Mouse (Mus musculus) heart, postnatal 0 days (tissue): ENCODE results near the gene Foxn3. TPM values are rescaled to one million over a fixed set of nuclear protein-coding genes. Genes with fewer than 3 reads are reported as not detected.

Experiments
- ATAC-seq: fragments of 200-750 bp; cut with Nextera tagmentation; 2 replicates; pipeline ENCODE4 v1.8.0; 2017; ENCODE audit warnings: low read depth, moderate number of reproducible peaks, moderate library complexity; ENCODE audit not compliant: insufficient read depth
- DNase-seq: peaks from one replicate; pipeline ENCODE4 v3.0.0-alpha.2; 2016; ENCODE audit warnings: low spot score
- H3K27ac ChIP-seq: fragments of 300-500 bp; sonication (generic); 2 replicates; pipeline ENCODE4 v1.5.1; 2014; ENCODE audit warnings: low read depth, mild to moderate bottlenecking
- H3K27me3 ChIP-seq: fragments of 300-500 bp; sonication (generic); 2 replicates; pipeline ENCODE4 v1.6.1; 2014; ENCODE audit warnings: low read length, mixed read lengths; ENCODE audit not compliant: control insufficient read depth, insufficient read depth
- H3K36me3 ChIP-seq: fragments of 300-500 bp; sonication (generic); replicated peaks from 2 replicates; pipeline ENCODE4 v1.6.1; 2014; ENCODE audit warnings: low read length, mixed read lengths; ENCODE audit not compliant: control insufficient read depth, insufficient read depth
- H3K4me1 ChIP-seq: fragments of 300-500 bp; sonication (generic); 2 replicates; pipeline ENCODE4 v1.6.1; 2014; ENCODE audit warnings: antibody characterized with exemption; ENCODE audit not compliant: control insufficient read depth, insufficient read depth
- H3K4me2 ChIP-seq: fragments of 300-500 bp; sonication (generic); 2 replicates; pipeline ENCODE4 v1.6.1; 2014; ENCODE audit warnings: low read depth, mild to moderate bottlenecking, low read length, moderate library complexity
- H3K4me3 ChIP-seq: fragments of 300-500 bp; sonication (generic); 2 replicates; pipeline ENCODE4 v1.5.1; 2014; ENCODE audit warnings: low read depth, low read length
- H3K9ac ChIP-seq: fragments of 300-500 bp; sonication (generic); replicated peaks from 2 replicates; pipeline ENCODE4 v1.6.1; 2014; ENCODE audit warnings: low read depth, low read length, mixed read lengths
- H3K9me3 ChIP-seq: fragments of 300-500 bp; sonication (generic); replicated peaks from 2 replicates; pipeline ENCODE4 v1.6.1; 2016; ENCODE audit warnings: low read length; ENCODE audit not compliant: control insufficient read depth
- CTCF ChIP-seq: IDR thresholded peaks from 2 replicates; pipeline ENCODE4 v1.5.1; 2016; ENCODE audit warnings: antibody characterized with exemption, control low read depth, low read depth
- EP300 ChIP-seq: IDR thresholded peaks from 2 replicates; pipeline ENCODE4 v1.6.1; 2016; ENCODE audit warnings: antibody characterized with exemption, low read depth
- WGBS: fragments of 180-500 bp; shearing (Covaris S2); extraction: QIAGEN DNeasy Blood & Tissue Kit; methylation state at CpG from one replicate; pipeline ENCODE4 v1.1.7; 2014; 5-methylcytosine and 5-hydroxymethylcytosine counted together
- polyA plus RNA-seq: library from polyadenylated mRNA; unstranded; fragments of >200 nt; fragmentation: Nextera tagmentation; extraction: Ambion mirVana; gene quantifications from 2 replicates; pipeline ENCODE4 v1.2.1, GENCODE M21; 2015
- total RNA-seq: library from RNA; depleted of rRNA; stranded (reverse); fragments of >200 nt; gene quantifications from 2 replicates; pipeline ENCODE4 v1.2.3, GENCODE M21; 2014; ENCODE audit warnings: low replicate concordance

The Foxn3 gene
- total and polyA plus RNA-seq, 2 experiments from 2014 or later: 31.4 to 55.3 TPM

DNA sequence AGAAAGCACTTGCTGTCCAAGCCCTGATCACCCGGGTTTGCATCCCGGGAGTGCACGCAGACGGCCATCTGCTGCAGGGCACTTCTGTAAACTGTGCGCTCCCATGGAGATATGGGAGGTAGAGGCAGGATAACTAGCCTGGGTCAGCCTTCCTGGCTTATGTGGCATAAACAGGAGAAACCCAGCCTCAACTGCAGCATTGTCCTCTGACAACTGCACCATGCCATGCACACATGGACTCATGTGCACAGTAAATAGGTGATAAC, 332.7 kb downstream of the Foxn3 start:
- Histone ChIP-seq H3K9ac (no peak overlapping the region), H3K4me3 (no peak overlapping the region), H3K4me1 (peaks cover 37% of the 10 kb centered on the region), H3K36me3 (no peaks in the 10 kb centered on the region), H3K4me2 (no peak overlapping the region), H3K9me3 (no peaks in the 10 kb centered on the region), H3K27ac (no peak overlapping the region), H3K27me3 (no peaks in the 10 kb centered on the region)
- ATAC-seq (no peak), DNase-seq (no peak)
- no peak for TF ChIP-seq EP300
- no peak for TF ChIP-seq CTCF
- WGBS: 88% methylated on average over 5 of the region's 5 CpGs

DNA sequence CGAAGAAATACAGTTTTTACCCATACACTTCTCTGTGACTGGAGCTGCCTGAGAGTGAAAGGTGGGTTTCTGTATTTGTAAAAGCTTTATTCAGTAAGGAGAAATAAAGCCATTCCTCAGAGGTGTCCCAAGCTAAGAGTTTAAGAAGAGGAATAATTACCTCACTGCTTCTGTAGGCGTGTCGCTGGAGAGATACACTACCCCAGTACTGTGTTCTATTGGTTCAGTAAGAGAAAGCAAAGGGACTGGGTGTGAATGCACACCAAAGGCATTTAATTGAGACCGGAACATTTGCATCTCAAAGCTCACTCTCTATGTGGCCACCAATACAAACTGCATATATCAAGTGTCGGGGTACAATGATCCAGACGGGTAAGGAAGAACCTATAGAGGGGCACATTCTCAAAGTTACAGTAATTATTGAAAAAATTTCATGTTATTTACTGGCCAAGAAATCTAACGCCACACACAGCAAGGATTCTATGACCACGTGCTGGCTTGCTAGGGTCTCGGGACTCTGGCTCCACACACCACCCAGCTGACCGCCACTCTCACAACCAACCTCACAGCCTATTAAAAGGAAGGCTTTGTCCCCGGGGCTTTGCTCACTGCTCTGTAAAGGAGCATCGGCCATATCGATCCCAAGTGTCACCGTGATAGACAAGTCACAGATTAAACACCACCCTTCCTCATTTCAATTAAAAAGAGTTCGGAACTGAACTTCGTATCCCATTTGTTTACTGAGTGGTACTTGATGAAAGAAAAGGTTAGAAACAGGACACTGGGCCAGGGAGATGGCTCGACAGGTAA, 333.2 kb downstream of the Foxn3 start:
- no peak overlapping the region for H3K4me2 ChIP-seq
- no peak overlapping the region for H3K9ac ChIP-seq
- peaks cover 37% of the 10 kb centered on the region for H3K4me1 ChIP-seq
- H3K4me3 ChIP-seq: no peak overlapping the region
- no peak for ATAC-seq
- no peaks in the 10 kb centered on the region for H3K9me3 ChIP-seq
- no peaks in the 10 kb centered on the region for H3K36me3 ChIP-seq
- H3K27me3 ChIP-seq: no peaks in the 10 kb centered on the region
- no peak for TF ChIP-seq EP300
- no peak for TF ChIP-seq CTCF
- WGBS: 85% methylated on average over 17 of the region's 17 CpGs
- no peak overlapping the region for H3K27ac ChIP-seq
- no peak for DNase-seq

GRCm38 (mm10) chr12:99227313-99227952, 335.9 kb downstream of the Foxn3 start:
- DNase-seq (no peak), ATAC-seq (no peak)
- H3K27ac ChIP-seq: no peak overlapping the region
- no peaks in the 10 kb centered on the region for H3K9me3 ChIP-seq
- 0 out of 2 replicates have a peak, but pooled peaks cover 3% of the 10 kb centered on the region for H3K36me3 ChIP-seq
- no peaks in the 10 kb centered on the region for H3K27me3 ChIP-seq
- TF ChIP-seq EP300: no peak
- TF ChIP-seq CTCF: no peak
- H3K4me3 ChIP-seq: no peak overlapping the region
- H3K4me1 ChIP-seq: peaks cover 14% of the 10 kb centered on the region; the same call in 1 of the 2 replicates
- 88% methylated on average over 6 of the region's 6 CpGs for WGBS
- H3K9ac ChIP-seq: no peak overlapping the region
- no peak overlapping the region for H3K4me2 ChIP-seq

GRCm38 (mm10) chr12:99224863-99225603, 338.3 kb downstream of the Foxn3 start:
- peaks cover 14% of the 10 kb centered on the region; the same call in 1 of the 2 replicates for H3K4me1 ChIP-seq
- no peak for DNase-seq

DNA sequence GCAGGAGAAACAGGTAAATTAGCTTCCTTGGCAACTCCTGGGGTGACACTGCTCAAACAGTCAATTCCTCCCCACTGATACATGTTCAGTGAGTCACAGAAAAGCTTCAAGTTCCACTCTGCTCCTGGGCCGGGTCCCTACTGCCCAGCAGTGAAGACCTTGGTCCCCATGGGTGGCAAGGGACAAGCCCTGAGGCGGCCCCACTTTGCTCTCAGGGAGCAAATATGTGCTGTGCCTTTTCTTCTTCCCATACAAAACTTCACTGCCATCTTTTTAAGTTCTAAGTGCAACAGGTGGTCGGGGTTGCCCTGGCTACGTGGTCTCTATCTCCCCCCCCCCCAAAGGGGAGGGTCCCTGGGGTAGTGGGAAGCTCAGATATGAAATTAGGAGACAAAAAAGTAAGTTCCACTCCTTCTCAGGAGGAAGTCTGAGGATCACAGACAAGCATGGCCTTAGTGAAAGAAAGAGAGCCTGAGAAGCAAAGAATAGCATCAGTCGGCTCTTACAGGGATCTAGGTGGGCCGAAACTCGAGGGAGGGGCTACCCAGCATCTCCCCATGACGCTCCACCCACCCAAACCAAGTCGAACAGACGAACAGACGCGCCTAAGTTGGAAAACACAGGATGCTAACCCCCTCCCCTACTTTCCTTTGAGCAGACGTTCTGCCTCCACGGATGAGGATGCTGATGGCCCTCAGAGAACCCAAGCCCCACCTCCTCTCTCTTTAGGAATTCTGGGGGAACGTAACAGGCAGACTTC, 342.1 kb downstream of the Foxn3 start:
- Histone ChIP-seq H3K9me3 (no peaks in the 10 kb centered on the region), H3K4me1 (peaks cover 14% of the 10 kb centered on the region), H3K4me2 (no peak overlapping the region), H3K27ac (no peak overlapping the region), H3K9ac (no peak overlapping the region), H3K4me3 (no peak overlapping the region), H3K27me3 (no peaks in the 10 kb centered on the region), H3K36me3 (0 out of 2 replicates have a peak, but pooled peaks cover 9% of the 10 kb centered on the region)
- 75% methylated on average over 15 of the region's 15 CpGs for WGBS
- no peak for TF ChIP-seq EP300
- TF ChIP-seq CTCF: no peak
- no peak for DNase-seq
- no peak for ATAC-seq

More at GRCm38 (mm10) chr12:99224863-99225603, 338.3 kb downstream of the Foxn3 start:
- no peak overlapping the region for H3K4me2 ChIP-seq
- H3K36me3 ChIP-seq: 0 out of 2 replicates have a peak, but pooled peaks cover 3% of the 10 kb centered on the region
- H3K27ac ChIP-seq: no peak overlapping the region
- no peak overlapping the region for H3K9ac ChIP-seq
- no peaks in the 10 kb centered on the region for H3K9me3 ChIP-seq
- TF ChIP-seq CTCF (no peak), EP300 (no peak)
- no peaks in the 10 kb centered on the region for H3K27me3 ChIP-seq
- ATAC-seq: no peak
- 58% methylated on average over 13 of the region's 13 CpGs for WGBS
- H3K4me3 ChIP-seq: no peak overlapping the region
